Mouse (Mus musculus): Measurements from ENCODE around the gene Ubxn10.
A peak's percentile ranks its signal among the peaks of the same experiment; 100 is the strongest.

Ubxn10 gene

DNA sequence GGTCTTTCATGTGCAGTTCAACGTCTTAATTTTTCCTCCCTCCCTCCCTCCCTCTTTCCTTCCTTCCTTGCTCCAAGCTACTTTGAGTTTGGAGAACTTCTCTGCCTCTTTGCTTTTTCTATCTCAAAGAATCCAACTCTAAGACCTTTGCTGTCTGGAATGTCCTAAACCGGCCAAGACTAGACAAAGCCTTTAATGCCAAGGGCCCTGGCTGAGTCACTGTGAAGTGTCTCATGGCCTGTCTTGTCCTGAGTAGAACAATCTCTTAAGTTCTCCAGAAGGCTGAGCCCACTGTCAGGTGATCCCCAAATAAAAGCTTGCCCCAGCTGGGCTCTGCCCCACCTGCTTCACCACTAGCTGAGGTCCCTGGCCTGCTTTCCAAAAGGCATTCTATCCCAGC, 34.9 kb downstream of the Ubxn10 start:
- no peak for DNase-seq (ENCODE audit: low read depth, low spot score)

DNA sequence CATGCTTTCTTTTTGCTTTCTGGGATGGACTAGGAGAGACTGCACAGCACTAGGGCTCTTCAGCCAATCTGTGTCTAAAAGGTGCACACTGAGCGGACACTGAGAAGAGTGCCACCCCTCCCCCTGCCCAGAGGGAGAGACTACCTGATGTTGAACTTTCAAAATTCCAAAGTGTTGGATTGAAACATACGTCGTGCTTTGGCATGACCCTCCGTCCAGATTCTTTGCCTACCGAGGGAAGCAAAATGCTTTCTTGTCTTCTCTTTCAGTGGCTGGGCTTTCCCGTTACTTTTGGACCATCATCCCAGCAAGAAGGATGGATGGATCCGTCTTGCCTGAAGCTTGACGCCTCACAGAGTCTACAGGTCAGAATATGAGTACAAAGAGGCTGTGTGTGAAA, 35.9 kb downstream of the Ubxn10 start:
- DNase-seq (ENCODE audit: low read depth, low spot score) = no peak

DNA sequence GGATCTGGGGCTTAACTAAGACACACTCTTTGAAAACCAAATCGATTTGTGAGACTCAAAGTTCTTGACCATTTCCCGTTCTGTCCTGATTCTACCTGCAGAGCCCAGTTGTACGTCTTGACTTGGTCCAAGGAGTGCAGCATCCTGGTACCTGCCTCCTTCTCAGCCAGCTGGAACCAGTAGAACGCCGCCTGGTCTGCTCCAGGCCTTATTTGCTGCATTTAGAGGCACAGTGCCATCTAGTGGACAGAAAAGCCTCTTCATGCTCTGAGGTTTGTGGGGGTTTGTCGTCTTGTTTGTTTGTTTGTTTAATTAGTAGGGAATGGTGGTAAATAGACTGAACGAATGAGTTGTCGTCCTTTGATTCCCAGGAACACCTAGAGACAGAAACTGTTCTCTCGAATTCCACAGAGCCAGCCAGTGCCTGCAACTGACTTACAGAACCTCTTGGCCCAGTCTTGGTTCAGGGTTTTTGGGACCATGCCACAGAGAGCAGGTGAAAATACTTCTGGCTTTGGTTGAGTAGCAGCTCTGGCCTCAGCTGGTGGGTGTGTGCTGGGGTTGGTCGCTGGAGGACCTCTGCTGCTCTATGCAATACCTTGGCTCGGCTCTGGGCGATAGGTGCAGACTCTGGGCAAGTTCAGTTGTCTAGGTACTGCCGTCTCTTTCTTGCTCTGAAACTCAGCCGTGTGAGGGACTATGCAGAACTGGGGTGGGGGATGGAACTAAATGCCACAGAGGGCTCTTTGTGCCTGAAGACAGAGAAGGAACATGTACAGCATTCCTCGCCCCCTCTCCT, 36.6 kb downstream of the Ubxn10 start:
- peak; percentile 74 for DNase-seq (ENCODE audit: low read depth, low spot score)

DNA sequence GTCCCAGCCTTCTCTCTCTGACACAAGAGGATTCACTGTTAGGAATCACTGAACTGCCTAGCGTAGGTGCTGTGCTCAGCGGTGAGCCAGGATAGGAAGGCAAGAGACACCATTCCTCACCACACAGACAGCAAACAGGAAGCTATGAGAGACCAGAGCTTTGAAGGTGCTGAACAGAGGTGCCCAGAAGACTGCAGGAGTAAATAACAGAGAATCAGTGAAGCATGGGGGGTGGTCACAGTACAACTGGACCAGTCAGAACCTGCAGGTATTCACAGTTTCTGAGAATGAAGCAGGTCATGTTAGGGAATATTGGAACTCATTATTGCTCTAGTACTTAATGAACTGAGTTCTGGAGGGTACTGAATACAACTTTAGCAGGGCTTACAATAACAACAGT, 38.7 kb downstream of the Ubxn10 start:
- DNase-seq (ENCODE audit: low read depth, low spot score) = no peak

DNA sequence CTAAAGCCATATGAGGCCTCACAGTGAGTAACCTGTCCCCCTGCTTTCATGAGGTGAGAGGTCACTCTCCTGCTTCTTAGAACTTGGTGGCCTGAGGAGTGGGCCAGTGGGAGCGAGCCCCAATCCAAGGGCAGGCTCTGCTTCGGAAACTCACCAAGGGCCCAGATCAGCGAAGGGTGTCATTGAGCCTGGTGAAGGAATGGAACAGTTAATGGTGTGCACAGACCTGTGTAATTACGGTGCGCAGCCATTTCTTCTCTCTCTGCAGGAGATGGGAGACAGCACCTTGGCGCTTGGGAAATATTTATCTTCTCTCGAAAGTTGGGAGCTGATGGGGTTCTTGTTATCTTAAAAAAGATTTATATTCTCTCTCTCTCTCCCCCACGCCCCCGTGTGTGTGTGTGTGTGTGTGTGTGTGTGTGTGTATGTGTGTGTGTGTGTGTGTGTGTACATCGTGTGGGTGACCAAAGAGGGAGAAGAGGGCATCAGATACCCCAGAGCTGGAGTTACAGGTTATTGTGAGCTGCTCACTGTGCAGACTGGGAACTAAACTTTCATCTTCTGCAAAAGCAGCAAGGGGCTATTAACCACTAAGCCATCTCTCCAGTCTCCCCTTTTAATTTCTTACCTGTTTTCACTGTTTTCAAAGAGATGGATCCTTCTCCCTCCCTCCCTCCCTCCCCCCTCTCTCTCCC, 39.7 kb downstream of the Ubxn10 start:
- no peak for DNase-seq (ENCODE audit: low read depth, low spot score)

DNA sequence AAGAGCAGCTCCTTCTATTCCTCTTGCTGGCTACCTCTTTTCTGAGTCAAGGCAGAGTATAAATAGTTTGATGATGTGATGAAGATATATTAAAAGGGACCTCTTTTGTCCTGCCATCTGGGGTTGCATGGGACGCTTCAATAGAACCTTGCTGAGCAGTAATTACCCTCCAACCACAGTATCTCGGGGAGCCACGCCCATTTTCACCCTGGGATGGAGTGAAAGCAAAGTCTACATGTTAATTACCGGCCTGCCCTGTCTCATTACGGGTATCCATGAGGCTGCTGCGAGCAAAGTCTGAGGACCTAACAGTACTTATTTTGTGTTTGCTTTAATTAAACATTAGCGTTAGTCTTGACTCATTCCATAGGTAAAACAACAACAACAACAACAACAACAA, 40.2 kb downstream of the Ubxn10 start:
- DNase-seq (ENCODE audit: low read depth, low spot score) = no peak

DNA sequence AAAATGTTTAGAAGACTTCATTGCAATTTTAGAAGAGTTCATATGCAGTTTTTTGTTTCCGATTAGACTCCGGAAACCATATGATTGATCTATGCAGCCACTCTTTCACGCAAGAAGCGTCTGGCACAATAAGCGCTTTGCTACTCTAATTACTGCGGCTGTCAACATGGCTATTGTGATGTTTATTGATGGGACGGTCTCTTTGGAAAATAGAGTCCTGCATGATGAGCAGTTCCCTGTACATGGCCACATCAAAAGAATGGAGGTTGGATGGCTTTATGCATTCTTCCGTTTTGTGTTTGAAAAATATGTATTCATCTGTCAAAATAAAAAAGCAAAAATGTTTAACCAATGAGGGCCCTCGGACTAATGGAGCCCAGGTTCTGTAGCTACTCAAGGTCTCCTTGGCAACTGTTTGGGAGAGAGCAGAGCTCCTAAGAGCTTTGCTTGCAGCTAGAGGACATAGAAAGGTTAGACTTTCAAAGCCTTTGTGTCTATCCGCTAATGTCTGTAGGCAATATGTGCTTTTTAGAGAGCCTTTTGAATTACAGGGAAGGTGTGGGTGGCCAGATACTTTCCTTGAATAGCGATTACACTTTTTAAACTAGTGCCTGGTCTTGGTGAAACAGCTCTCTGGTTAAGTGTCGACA, 43.8 kb downstream of the Ubxn10 start:
- DNase-seq (ENCODE audit: low read depth, low spot score) = no peak

DNA sequence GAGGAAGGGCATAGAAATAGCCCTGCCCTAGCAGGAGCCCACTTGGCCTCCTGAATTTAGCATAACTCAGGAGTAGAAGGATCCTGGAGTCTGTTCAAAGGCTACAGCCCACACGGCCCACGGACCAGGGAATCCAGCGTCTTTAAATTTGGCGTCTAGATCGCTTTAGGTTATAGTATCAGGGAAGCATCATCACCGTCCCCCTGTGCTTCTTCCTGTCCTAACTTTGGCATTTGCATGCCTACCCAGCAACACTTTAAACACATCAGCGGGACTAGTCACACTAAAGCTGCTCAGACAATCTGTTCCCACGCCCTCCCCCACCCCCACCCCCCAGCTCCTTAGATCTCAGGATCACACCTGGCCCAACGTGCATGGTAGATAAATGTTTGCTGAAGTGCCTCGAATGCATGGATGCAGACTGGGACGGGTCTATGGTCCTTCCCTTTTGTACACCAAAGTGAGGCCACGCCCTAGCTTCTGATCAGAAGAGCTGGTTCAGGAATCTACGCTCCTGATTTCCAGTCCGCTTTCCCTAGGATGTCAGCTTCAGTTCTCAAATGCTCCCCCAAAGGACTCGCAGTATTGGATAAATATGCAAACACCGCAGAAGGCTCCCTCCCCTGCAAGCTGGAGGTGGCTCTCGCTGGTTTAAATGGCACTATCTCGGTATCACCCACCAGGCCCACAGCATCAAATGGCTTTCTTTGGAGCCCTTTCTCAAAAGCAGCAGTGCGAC, 45.4 kb downstream of the Ubxn10 start:
- no peak for DNase-seq (ENCODE audit: low read depth, low spot score)

DNA sequence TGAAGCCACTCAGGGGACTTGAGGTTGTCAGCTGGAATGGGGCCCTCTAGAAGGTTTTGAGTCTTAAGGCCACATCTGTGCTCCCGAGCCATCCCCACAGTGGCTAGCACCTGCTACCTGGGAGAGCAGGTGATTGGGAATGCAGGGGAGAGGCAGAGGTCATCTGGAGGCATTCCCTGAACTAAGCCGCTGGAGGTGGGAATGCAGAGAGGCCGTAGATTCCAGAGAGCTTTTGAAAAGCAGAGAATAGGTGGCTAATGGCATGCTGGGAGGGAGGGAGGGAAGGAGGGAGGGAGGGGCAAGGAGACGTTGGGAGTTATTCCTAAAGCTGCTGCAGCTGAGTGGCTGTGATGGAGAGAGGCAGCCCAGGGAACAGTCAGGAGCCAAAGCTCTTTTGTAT, 46.4 kb downstream of the Ubxn10 start:
- no peak for DNase-seq (ENCODE audit: low read depth, low spot score)

DNA sequence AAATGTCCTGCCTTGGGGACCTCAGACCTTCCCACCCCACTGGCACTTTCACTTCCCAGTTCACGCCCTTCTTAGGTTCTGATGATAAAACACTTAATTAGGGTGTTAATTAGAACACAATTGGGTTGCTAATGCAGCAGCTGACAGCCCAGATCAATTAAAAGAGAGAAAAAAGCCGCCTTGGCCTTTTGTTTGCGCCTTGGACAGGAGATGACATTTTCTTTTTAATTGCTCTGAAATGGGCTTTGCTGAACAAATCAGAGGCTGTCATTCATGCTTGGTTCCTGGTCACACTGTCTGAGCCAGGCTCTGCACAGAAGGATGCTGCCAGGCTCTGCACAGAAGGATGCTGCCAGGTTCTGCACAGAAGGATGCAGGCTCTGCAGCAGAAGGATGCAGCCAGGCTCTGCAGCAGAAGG, 47.9 kb downstream of the Ubxn10 start:
- DNase-seq (ENCODE audit: low read depth, low spot score) = no peak

DNA sequence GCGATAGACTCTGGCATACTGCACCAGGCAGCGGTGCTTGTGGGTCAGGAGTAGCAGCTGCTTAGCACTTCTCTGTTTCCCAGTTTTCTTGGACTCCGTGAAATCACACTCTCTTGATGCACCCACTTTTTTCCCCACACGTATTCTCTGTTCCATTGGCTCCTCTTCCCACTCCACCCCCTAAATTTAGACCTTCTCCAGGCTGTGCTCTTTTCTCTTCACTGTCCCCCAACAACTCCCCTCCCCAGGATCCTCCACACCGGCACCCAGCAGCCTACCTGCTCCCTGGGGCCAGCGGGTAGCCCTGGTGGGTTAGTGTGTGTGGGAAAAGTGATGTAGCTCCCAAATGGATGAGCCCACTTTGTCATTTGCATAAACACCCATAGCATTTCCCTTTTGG, 51.2 kb downstream of the Ubxn10 start:
- DNase-seq (ENCODE audit: low read depth, low spot score) = no peak

DNA sequence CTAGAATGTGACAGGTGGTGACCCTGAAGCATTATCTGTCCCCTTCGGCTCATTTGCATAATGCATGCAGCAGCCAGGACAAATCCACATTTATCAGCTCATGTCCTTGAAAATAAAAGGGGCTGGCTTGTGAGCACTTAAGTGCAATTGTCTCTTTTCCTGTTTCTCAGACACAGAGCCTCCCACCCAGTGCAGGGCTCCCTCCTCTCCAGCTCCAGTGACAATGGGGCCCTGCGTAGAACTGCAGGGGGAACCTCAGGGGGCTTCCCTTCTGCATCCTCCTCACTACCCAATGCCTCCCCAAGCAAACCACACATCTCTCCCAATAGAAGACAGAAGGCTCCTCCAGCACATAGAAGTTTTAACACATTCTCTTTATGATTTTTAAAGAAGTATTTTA, 54.2 kb downstream of the Ubxn10 start:
- no peak for DNase-seq (ENCODE audit: low read depth, low spot score)

DNA sequence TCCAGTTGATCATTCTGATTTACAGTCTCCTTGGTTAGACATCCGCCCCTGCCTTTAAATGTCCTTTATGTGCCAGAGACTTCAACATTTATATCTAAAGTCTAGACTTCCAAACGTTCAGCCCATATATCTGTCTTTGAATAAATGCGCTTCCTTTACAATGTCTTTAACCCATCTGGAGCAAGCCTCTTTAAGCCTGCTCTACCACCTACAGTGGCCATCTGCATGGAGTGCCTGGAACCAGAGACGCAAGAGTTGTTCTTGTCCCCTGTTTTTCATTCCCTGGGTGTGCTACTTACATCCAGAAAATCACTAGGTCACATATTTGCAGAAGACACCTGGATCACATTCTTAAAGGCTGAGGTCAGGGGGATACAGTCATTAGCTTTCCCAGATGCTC, 56.8 kb downstream of the Ubxn10 start:
- no peak for DNase-seq (ENCODE audit: low read depth, low spot score)

DNA sequence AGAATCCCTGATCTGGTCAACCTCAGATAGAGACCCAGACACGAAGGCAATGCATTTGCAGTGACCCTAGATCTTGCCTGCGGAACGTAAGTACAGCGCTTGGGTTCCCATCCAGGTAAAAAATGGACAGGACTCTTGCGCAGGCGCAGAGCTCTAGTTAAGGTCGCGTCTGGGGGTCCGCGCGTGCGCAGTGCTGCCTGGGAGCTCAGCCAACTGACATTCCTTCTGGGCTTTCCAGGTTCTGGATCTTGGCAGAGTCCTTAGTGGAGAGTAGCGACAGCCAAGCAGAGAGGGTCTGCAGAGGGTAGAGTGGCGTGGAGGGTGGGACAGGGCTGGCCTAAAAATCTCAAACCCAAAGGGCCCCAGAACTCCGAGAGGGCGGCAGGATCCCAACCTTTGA, 59.4 kb downstream of the Ubxn10 start:
- no peak for DNase-seq (ENCODE audit: low read depth, low spot score)

DNA sequence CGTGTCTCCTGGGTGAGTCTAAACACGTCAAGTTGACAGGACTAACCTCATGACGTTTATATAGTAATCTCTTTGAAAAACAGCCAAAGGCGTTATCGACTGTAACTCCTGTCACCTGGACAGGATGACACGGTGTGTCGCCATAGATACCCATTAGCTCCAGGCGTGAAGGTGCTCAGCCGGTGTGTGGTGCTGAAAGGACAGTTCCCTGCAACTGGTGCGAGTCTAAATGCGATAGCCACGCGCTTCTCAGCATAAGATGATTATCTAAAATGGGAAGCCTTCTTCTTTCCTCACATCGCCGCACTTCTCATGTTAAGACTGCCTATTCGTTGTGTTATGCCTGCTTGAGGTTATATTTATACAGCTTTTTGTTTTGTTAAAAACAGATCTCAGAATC, 60.5 kb downstream of the Ubxn10 start:
- DNase-seq (ENCODE audit: low read depth, low spot score) = peak; percentile 71

DNA sequence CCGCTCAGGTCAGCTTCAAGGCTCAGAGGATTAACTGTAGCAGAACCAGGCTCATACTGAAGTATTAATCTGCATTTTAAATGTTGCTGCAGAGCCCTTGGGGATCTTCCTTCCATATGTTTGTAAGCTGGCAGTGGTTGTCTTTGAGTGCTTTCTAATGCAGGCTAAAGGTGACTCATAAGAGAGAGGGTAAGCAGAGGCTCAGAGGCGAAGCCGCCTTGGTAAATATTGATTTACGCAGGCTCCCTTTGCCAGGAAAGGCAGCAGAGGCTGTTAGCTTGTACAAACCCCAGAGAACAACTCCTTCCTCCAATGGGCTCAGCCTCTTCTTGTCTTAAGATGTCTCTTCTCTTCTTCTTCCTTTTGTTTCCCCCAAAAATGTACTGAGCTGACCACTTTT, 64.8 kb downstream of the Ubxn10 start:
- no peak for DNase-seq (ENCODE audit: low read depth, low spot score)

DNA sequence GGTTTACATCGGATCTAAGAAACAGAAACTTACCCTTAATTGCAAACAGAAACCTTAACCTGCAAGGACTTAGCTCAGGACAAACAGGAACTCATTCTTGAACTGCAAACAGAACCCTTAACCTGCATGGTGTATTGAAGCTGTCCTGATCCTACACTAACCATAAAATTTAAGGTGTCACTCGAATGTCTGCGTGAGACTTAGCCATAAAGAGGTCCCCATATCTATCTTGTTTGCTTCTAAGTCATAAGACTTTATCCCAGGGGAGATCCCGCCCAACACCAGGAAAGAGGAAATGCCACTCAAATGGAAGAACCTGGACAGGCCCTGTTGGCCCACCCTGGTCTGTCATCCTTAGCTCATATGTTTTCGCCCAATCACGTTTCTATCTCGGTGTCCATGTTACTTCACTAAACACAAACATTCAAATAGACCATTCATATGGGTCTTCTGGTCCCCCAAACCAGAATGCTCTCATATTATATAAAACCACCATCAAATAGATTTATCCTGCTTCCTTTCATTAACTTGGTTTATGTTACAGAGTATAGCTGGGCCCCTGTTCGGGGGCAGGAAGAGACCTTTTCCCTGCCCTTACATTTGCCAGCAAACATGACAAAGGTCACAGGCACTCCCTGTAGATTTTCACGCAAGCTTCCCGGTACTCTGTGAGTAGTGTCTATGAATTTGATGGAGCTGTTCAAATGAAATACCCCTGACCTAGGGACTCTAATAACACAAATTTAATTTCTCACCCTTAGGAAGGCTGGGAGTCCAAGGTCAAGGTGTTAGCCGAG, 66.7 kb downstream of the Ubxn10 start:
- no peak for DNase-seq (ENCODE audit: low read depth, low spot score)

DNA sequence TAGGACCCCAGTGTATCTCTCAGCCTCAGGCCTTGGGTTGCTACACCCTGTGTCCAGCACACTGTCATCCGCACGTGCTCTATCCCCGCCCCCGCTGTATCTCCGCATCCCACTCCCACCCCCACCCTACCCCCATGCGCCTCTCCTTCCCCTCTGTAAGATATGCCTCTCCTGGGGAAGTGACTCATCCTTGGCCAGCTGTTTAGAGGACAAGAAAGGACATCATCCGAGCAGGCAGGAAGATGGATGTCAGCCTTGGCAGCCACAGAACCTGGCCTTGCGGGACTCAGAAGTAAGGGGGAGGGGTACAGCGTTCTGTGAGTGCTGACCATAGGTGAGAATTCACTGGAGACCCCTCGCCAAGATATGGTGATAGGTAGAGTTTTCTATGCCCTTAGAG, 70.4 kb downstream of the Ubxn10 start:
- no peak for DNase-seq (ENCODE audit: low read depth, low spot score)

DNA sequence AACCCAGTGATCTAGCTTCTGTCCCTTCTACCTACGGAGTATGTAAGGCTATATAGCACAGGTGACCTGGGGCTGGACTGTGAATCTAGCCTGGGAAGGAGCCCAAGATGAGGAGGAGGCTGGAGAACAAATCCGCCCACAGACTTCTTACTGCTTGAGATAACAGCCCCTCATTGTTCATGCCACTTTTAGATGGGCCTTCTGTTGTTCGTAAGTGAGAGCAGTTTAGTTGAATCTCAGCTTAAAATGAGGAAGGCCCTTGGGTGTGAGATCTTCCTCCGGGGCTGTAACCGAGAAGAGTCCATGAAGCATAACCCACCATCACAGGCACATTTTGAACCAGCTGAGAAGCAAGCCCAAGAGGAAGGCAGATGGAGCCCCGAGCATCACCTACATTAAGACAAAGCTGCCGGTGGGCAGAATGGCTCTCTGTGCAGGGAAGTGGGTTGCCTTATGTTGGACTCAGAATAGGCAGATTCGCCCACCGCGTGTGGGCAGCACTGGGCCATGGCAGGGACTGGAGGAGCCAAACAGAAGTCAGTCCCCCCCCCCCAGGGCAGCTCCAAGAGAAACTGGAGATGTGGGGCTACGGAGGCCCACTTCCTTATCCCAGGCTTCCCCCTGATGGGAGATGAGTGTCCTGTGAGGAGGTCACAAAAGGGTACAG, 76.9 kb downstream of the Ubxn10 start:
- no peak for DNase-seq (ENCODE audit: low read depth, low spot score)
